Mouse (Mus musculus) C2C12 (cell line): ENCODE results near the gene Trappc6a. TPM values are rescaled to one million over a fixed set of nuclear protein-coding genes. Genes with fewer than 3 reads are reported as not detected.

Experiments
- H3K27me3 ChIP-seq: one replicate; pipeline ENCODE4 v1.6.1; 2011; ENCODE audit not compliant: control insufficient read depth, insufficient read depth, insufficient read length
- H3K36me3 ChIP-seq: one replicate; pipeline ENCODE4 v1.6.1; 2011; ENCODE audit not compliant: control insufficient read depth, insufficient read depth
- H3K4me3 ChIP-seq: one replicate; pipeline ENCODE4 v1.5.1; 2011; ENCODE audit warnings: mild to moderate bottlenecking, control low read depth; ENCODE audit not compliant: poor library complexity, insufficient read depth, severe bottlenecking
- H3K79me2 ChIP-seq: one replicate; pipeline ENCODE4 v1.6.1; 2011; ENCODE audit not compliant: control insufficient read depth, insufficient read depth
- H3K79me3 ChIP-seq: one replicate; pipeline ENCODE4 v1.6.1; 2011; ENCODE audit warnings: low read depth, control low read depth
- H3ac ChIP-seq: one replicate; pipeline ENCODE3; 2011; ENCODE audit warnings: low read depth; ENCODE audit not compliant: control insufficient read depth, insufficient read length
- CEBPB ChIP-seq: IDR thresholded peaks from one replicate; pipeline ENCODE4 v1.6.1; 2011; ENCODE audit warnings: low read depth, mild to moderate bottlenecking, control low read depth, moderate library complexity
- CTCF ChIP-seq: IDR thresholded peaks from one replicate; pipeline ENCODE4 v1.5.1; 2011; ENCODE audit not compliant: control insufficient read depth, insufficient read depth, insufficient read length
- FOSL1 ChIP-seq: IDR thresholded peaks from one replicate; pipeline ENCODE4 v1.8.0; 2011; ENCODE audit warnings: mild to moderate bottlenecking, low read length; ENCODE audit not compliant: poor library complexity, insufficient read depth, severe bottlenecking
- MAX ChIP-seq: IDR thresholded peaks from one replicate; pipeline ENCODE4 v1.6.1; 2011; ENCODE audit warnings: mild to moderate bottlenecking, control low read depth
- MYOD1 ChIP-seq: IDR thresholded peaks from one replicate; pipeline ENCODE4 v1.6.1; 2011; ENCODE audit warnings: low read depth; ENCODE audit not compliant: control insufficient read depth, insufficient read length
- MYOG ChIP-seq: IDR thresholded peaks from one replicate; pipeline ENCODE4 v1.6.1; 2011; ENCODE audit not compliant: control insufficient read depth, insufficient read length; ENCODE audit errors: extremely low read depth
- USF1 ChIP-seq: IDR thresholded peaks from one replicate; pipeline ENCODE4 v1.6.1; 2011; ENCODE audit warnings: low read depth, mild to moderate bottlenecking, control low read depth, moderate library complexity
- polyA plus RNA-seq: library from polyadenylated mRNA; unstranded; fragments of >200 nt; fragmentation: generic; extraction: Trizol; gene quantifications from one replicate; pipeline ENCODE4 v1.2.1, GENCODE M21; 2012; ENCODE audit warnings: missing spikeins

Gene Trappc6a
- polyA plus RNA-seq, 1 experiment = 23.2 TPM

DNA sequence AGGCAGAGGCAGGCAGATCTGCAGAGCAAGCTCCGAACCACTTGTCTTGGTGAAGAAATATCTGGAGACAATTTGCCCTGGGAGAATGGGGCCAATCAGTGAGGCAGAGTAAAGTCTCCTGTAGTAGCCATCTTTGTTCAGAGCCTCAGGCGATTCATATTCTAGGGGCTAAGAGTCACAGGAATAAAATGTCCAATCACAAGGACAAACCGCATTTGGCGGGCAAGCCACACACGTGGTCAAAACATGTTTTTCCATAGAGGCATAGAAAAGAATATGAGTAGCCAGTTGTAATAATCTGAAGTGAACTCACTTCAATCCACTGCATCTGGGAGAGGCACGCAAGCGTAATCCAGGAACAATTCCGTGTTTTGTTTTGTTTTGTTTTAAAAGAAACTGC is 24.9 kb upstream of the Trappc6a start:
- Histone ChIP-seq H3K36me3 (no peaks in the 10 kb centered on the region), H3K4me3 (no peak overlapping the region), H3ac (no peak overlapping the region), H3K27me3 (peaks cover 31% of the 10 kb centered on the region), H3K79me3 (no peaks in the 10 kb centered on the region), H3K79me2 (no peaks in the 10 kb centered on the region)
- TF ChIP-seq CTCF (no peak), USF1 (no peak), FOSL1 (no peak), MAX (no peak), MYOG (no peak), CEBPB (no peak), MYOD1 (no peak)

DNA sequence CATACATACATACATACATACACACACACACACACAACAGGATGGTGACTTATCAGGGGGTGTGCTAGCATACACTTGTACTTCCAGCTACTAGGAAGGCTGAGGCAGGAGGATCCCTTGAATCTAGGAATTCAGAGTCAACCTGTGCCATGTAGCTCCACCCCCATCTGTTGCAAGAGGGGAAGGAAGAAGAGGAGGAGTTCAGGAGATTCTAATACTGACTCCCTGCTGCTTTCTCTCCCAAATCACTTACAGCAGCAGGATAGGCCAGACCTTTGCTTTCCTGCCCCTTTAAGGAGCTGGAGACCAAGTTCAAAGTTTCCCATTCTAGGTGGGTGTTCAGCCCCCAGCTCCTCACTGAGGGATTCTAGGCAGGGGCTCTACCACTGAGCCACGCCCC is 22.7 kb upstream of the Trappc6a start:
- Histone ChIP-seq H3K27me3 (peaks cover 40% of the 10 kb centered on the region), H3K79me2 (no peaks in the 10 kb centered on the region), H3ac (no peak overlapping the region), H3K79me3 (no peaks in the 10 kb centered on the region), H3K4me3 (no peak overlapping the region), H3K36me3 (no peaks in the 10 kb centered on the region)
- TF ChIP-seq USF1 = no peak
- TF ChIP-seq MYOD1 = no peak
- no peak for TF ChIP-seq CEBPB
- TF ChIP-seq FOSL1 = no peak
- no peak for TF ChIP-seq MAX
- no peak for TF ChIP-seq CTCF
- TF ChIP-seq MYOG = no peak

DNA sequence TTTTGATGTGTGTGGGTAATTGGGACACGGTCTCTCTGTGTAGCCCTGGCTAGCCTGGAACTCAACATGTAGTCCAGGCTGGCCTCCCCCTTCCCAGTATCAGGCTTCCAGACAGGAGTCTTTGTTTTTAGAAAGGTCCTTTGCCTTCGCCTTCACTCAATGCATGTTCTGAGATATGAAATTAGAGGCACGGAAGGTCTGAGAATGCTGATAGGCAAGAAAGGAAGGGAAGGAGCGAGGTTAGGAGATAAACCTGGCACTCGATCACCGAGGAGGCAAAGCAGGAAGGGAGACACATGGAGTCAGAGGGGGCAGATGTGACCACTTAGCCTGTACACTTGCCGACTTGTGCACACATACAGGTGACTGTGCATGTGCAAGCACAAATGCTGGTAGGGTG is 21.6 kb upstream of the Trappc6a start:
- no peak for TF ChIP-seq MYOD1
- Histone ChIP-seq H3K79me3 (no peaks in the 10 kb centered on the region), H3K36me3 (no peaks in the 10 kb centered on the region), H3K79me2 (no peaks in the 10 kb centered on the region), H3ac (no peak overlapping the region), H3K4me3 (no peak overlapping the region), H3K27me3 (peaks cover 46% of the 10 kb centered on the region)

DNA sequence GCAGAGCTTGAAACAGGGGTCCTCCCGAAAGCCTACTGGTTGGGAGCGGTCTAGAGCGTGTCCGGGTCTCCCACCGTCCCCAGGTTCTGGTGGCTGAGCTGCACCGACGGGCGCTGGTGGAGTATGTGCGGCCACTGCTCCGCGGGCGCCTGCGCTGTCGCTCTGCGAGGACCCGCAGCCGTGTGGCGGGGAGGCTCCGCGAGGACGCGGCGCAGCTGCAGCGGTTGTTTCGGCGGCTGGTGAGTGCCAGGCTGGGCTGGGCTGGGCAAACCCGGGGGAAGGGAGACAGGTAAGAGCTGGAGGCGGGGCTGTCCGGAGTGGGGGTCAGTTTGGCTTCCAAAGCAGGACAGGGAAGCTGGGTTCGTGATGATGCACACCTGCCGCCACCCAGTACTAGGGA is 18.7 kb upstream of the Trappc6a start:
- Histone ChIP-seq H3K36me3 (no peaks in the 10 kb centered on the region), H3ac (no peak overlapping the region), H3K27me3 (peaks cover 54% of the 10 kb centered on the region), H3K79me3 (no peaks in the 10 kb centered on the region), H3K79me2 (no peaks in the 10 kb centered on the region), H3K4me3 (no peak overlapping the region)
- no peak for TF ChIP-seq CTCF
- TF ChIP-seq FOSL1 = no peak
- TF ChIP-seq MYOG = no peak
- TF ChIP-seq CEBPB = no peak
- no peak for TF ChIP-seq MYOD1
- TF ChIP-seq MAX = no peak
- no peak for TF ChIP-seq USF1

DNA sequence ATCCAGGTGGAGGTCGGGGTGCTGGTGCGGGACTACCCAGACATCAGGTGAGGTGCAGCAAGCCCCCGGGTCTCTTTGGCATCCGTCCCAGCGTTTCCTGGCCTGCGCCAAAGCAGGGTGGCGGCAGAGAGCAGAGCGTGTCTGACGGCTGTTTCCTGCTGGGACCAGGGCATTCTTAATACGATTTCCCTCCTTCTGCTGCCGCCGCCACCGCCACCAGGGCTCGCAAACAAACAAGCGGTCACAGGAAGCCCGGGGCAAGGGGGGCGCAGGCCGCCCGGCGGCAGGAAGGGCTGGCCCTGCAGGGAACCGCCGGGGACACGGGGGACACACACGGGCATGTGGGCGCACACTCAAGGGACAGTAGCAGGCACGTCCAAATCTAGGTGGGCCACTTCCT is 16.5 kb upstream of the Trappc6a start:
- H3ac ChIP-seq = no peak overlapping the region
- H3K4me3 ChIP-seq = no peak overlapping the region
- H3K36me3 ChIP-seq = no peaks in the 10 kb centered on the region
- no peaks in the 10 kb centered on the region for H3K79me2 ChIP-seq
- H3K27me3 ChIP-seq = peaks cover 67% of the 10 kb centered on the region
- no peaks in the 10 kb centered on the region for H3K79me3 ChIP-seq
- no peak for TF ChIP-seq CTCF
- no peak for TF ChIP-seq USF1
- TF ChIP-seq FOSL1 = no peak
- no peak for TF ChIP-seq MYOD1
- TF ChIP-seq MYOG = no peak
- no peak for TF ChIP-seq MAX
- TF ChIP-seq CEBPB = no peak

DNA sequence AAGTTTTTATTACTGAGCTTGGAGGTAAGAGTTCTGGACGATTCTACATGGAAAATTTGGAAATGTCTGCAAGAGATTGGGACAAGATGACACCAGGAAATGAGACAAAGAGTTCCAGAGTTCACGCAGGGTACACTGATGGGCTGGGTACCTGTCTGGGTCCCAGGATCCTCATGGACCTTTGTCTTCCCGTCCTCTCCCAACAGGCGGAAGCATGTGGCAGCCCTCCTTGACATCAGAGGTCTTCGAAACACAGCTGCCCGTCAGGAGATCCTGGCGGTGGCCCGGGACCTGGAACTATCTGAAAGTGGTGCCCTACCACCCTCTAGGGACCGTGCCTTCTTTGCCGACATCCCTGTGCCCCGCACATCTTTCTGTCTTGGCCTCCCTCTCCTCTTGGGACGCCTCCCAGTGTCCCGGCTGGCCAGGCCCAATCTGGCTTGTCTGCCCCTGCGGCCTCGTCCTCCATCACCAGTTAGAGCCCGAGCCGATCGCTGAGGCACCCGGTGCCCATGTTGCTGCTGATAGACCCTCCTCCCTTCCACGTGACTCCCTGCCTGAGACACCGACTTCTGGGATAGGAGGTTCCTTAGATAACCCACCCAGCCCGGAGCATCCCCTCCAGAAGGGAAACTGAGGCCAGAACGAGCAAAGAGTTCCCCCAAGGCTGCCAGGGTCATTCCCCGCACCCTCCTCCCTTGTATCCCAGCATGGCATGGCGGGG is 13.3 kb upstream of the Trappc6a start:
- H3ac ChIP-seq = no peak overlapping the region
- no peaks in the 10 kb centered on the region for H3K79me2 ChIP-seq
- no peaks in the 10 kb centered on the region for H3K79me3 ChIP-seq
- H3K4me3 ChIP-seq = no peak overlapping the region
- H3K36me3 ChIP-seq = no peaks in the 10 kb centered on the region
- TF ChIP-seq FOSL1 (no peak), CEBPB (no peak), CTCF (no peak), USF1 (no peak), MAX (no peak), MYOD1 (no peak), MYOG (no peak)
- H3K27me3 ChIP-seq = peaks cover 45% of the 10 kb centered on the region
